Mouse (Mus musculus): ENCODE results near the gene Asap2. TPM values are rescaled to one million over a fixed set of nuclear protein-coding genes. Genes with fewer than 3 reads are reported as not detected.

Asap2 gene
- total RNA-seq, 2 experiments from 2014 or later: 6.5 to 23.3 TPM

DNA sequence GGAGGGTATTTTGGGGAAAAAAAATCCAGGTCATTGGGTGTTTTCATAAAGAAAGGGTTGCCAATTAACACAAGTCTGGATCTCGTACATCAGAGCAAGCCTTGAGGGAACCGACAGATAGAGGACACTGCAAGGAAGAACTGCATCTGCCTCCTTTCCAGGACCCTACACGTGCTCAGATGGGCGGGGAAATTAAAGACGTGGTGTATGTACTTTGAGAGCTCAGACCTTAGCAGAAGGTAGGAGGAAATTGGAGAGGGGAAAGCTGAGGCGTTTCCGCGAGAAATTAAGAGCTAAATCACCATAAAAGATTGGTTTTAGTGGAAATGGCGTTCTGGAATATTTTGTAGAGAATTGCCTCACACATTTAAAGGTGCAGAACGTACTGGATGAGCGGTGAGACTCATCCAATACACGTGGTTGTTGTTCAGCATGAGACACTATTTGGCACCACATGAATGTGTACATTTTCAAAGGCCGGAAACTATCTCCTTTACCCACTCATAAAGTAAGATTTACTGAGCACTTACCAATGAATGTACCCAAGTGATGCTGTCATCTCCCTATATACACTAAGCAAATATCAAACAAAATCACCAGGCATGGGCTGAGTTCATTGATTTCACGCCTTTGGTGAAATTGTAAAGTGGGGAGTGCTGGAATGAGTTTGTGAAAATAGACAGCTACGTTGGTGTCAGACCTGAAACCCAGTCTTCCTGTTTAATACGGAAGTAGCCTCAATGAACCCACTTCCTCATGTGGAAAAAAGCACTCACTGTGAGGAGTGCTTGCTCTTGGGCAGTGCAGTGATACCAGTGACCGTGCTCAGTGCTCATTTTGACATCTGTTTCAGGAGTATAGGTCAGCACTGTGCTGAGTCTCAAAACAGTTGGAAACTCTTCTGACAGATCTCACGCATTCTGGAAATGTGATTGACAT, 296.7 kb downstream of the Asap2 start:
- ATAC-seq (replicated peaks; ENCODE audit: low FRiP score, poor library complexity, severe bottlenecking): 0 out of 2 replicates have a peak, but pooled peaks have one; percentile 42

DNA sequence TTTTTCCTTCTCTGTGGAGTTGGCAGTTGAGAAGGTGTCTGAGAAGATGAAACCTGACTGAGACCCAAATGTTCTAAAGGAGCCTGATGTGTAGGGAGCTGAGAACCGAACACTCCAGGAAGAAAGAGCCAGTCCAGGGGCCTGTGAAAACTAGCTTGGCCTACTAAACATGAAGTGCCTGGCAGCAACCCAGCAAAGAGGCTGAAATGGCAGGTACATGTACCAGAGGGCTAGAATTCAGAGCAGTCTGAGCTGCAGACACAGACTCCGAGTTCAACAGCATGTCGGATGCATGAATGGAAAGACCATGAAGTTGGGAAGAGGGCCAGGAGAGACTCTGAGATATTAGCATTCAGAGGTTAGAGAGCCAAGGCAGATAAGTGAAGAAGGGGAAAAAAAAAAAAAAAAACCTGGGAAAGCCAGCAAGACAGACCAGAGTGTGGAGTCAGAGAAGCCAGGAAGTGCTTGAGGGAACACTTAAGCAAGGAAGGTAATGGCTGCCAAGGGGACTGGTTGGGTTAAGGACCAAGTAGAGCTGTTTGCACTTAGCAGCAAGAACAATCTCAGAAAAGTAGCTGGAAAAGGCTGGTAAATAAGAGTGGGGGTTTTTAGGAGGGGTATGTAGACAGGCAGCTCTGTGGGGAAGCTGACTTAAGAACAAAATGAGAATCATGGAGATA, 298.6 kb downstream of the Asap2 start:
- ATAC-seq (replicated peaks; ENCODE audit: low FRiP score, poor library complexity, severe bottlenecking): no peak

DNA sequence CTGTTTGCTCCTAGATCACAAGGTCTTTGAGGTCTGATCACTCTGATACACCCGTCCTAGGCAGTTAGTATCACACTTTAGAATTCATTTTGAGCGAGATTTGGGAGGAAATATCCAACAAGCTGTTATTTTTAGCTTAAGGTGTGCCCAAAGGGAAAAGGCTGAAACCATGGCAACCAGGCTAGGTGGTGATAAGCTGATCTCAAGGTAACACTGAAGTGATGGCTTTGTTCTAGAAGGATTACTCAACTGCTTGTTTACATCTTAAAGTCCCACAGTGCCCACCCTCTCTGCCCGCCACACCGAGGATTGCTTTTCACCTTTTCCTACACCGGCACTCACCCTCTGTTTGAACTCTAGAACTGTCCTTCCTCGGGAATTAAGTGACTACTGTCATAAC, 299.4 kb downstream of the Asap2 start:
- no peak for ATAC-seq (replicated peaks; ENCODE audit: low FRiP score, poor library complexity, severe bottlenecking)

DNA sequence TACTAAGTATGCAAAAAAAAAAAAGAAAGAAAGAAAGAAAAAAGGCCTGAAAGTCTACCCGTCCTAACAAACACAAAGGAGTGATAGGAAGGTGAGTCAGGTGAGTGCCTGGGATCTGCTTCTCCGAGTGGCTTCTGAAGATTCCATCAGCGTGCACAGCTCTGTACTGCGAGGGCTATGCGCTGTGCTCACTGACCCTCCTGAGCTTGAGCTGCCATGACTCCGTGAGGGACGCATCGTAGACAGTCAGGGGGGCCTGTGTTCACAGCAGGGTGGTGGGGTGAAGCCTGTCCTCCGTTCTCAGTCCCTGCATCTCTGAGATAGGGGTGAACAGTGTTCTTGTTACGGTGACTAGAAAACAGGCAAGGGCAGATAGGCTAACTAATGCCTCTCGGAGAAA, 308.6 kb downstream of the Asap2 start:
- no peak for ATAC-seq (replicated peaks; ENCODE audit: low FRiP score, poor library complexity, severe bottlenecking)

DNA sequence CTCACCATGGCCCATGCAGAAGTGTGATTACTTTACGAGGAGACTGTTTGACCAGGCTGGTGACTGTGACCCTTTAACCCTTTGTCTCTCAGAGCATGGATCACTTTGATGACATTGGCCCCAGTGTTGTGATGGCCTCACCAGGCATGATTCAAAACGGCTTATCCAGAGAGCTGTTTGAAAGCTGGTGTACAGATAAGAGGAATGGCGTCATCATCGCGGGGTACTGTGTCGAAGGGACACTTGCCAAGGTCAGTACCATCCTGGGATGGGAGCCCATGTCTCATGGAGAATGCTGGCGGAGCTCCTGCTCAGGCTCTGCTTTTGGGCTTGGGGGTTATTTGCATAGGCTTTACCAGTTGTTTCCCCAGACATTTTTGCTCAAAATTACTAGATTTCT, 311.1 kb downstream of the Asap2 start:
- ATAC-seq (replicated peaks; ENCODE audit: low FRiP score, poor library complexity, severe bottlenecking): no peak

DNA sequence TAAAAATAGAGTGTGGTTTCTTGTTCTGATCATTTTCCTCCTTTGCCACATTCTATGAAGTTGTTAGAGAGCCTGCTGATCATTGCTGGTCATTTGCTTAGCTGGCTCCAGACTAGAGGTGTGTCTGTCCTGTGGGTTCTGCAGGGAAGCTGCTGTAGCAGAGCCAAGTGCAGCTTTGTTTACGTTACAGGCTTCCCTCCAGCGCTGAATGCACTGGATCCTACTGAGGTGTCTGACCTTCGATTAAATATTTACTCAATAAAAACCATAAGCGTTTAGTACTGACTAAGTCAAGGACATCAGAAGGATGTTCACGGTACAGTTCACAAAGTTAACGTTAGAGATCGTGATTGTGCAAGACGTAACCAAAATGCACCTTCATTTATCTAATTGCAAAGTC, 311.7 kb downstream of the Asap2 start:
- no peak for ATAC-seq (replicated peaks; ENCODE audit: low FRiP score, poor library complexity, severe bottlenecking)

DNA sequence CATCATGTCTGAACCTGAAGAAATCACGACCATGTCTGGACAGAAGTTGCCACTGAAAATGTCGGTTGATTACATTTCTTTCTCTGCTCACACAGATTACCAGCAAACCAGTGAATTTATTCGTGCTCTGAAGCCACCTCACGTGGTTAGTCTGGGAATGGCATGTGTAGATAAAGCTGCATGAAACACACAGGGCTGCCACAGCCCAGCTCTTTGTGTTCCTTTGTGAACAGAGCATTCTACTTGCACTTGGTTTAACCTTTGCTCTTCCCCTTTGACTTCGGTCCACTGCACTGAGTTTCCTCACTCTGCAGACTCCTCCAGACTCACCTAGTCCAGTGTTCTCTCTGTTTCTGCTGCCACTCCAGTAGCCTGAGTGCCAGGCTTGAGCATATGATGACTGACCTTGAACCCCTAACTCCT, 312.1 kb downstream of the Asap2 start:
- ATAC-seq (replicated peaks; ENCODE audit: low FRiP score, poor library complexity, severe bottlenecking): no peak

DNA sequence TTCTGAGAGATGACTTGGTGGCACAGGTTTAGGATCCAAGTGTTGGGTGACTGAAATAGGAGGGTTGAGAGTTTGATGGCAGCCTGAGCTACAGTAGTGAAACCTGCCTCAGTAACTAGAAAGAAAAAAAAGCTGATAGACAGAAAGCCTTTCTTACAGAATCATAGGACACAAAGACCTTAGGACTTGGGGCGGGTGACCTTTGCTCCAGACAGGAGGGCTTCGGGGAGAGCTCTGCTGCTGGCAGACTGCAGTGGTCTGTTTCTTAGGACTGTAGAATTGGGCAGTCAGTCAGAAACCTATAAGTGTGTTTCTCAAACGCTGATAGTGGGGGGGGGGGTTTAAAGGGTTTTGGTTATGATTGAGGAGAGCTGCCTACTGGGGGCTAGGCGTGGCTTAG, 315.5 kb downstream of the Asap2 start:
- ATAC-seq (replicated peaks; ENCODE audit: low FRiP score, poor library complexity, severe bottlenecking): no peak

DNA sequence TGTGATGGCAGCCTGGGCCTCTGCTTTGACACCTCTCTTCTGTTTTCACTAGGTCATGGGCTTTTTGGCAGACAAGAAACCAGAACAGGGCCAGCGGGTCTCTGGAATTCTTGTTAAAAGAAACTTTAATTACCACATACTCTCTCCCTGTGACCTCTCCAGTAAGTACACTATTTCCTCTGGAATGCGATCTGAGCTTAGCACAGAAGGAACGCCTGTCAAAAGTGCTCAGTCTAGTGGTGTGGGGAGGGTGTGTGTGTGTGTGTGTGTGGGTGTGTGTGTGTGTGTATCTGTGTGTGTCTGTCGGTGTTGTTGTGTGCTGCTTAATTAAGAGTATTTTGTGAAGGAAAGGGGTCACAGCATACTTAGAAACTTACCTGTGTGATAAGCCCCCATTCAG, 316.5 kb downstream of the Asap2 start:
- no peak for ATAC-seq (replicated peaks; ENCODE audit: low FRiP score, poor library complexity, severe bottlenecking)

DNA sequence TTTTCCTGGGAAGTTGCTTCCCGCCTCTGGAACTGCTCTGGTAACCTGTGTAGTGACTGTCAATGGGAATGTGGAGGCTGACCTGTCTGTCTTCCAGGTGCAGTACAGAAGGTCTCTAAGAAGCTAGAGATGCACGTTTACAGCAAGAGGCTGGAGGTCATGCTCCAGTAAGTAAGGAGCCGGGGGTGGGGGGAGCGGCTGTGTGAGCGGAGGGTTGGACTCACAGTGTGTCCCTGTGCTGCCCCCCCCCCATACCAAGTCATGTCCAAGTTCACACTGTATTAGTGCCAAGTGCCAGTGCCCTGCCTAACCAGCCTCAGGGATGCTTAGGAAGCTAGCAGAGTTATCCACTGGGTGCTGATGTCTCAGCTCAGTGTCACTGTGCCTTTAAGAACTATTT, 321.9 kb downstream of the Asap2 start:
- no peak for ATAC-seq (replicated peaks; ENCODE audit: low FRiP score, poor library complexity, severe bottlenecking)

DNA sequence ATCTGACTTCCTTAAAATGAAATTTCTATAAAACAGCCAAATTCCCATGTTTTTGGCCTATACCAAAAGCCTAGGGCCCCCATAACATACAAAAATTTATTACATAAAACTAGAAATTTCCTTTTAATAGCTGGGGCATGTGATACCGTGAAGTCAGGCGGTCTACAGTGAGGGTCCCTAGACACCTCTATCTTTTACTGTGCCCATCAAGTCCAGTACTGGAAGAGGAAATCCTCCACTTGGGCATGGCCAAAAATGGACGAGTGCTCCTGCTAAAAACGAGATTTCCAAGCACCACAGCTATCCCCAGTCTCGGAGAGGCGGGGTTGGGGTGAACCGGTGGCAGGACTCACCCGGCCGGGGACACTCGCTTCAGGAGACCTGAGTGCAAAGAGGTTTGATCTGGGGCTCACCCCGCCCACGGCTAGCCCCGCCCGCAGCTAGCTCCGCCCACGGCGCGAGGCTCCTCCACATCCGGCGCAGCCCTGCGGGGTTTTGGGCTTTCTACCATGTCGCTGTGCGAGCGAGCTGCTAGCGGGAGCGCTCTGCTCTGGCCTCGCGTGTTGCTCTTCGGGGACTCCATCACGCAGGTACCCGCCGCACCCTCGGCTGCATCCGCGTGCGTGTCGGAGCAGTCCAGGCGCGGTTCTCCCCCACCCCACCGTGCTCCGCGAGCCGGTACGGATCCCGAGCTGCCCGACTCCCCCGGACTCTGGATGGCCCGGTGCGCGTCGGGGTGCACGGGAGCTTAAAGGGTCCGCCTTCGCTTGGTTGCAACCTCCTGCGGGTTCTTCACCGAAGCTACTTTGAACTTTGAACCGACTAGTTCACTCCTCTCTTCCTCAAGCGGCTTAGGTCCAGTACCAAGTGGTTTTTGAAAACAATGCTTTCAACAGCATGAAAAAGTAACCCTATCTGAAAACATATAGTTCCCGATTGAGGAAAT, 325.9 kb downstream of the Asap2 start, which contains the start of gene Iah1:
Iah1 (plus strand) TSS at position 467 of the 946 bp plus-strand sequence.
- ATAC-seq (replicated peaks; ENCODE audit: low FRiP score, poor library complexity, severe bottlenecking): peak; percentile 96

DNA sequence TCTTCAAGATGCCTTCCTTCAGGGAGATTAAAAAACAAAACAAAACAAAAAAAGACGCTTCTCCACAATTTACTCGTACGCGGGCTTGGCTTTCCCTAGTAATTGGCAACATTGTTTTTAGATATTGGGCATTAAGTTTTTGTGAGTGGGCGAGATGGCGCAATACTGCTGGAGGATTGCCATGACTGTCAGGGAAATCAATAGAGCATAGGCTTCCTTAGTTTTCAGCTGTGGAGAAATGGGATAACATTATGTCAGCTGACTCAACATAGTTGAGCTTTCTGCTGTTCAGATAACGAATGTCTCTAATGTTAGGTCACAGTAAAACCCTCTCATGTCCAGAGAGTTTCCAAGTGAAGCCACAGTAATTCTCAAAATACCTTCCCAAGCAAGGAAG, 326.6 kb downstream of the Asap2 start:
- ATAC-seq (replicated peaks; ENCODE audit: low FRiP score, poor library complexity, severe bottlenecking): no peak

DNA sequence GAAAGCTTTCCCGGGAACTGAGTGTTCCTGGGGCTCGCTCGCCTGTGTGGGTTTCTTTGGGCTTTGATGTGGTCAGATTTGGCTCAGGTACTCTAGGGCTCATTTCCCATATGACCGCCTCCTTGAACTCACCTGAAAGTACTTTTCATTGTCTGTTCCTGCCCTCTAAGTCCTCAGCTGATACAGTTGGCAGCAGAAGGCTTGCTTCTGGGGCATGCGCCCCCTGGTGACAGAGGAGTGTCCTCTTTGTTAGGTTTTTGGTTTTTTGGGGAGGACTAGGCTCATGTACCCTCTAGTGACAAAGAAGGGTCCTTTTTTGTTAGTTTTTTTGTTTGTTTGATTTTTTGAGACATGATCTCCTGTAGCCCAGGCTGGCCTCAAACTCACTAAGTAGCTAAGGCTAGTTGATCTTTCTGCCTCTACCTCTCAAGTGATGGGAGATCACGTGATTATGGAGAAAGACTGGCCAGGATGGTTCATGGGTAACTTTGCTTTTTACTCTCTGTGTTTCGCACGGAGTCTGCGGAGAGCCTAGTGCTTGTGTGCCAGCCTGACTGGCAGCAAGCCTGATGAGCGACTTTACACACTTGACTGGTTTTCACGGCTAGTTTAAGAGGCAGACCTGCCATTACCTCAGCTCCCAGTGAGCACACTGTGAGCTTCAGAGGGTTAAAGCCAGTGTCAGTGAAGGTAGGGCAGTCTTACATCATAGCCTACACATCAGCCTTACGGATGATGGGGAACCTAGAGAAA, 328.1 kb downstream of the Asap2 start:
- ATAC-seq (replicated peaks; ENCODE audit: low FRiP score, poor library complexity, severe bottlenecking): peak; percentile 72
